ENCODE assay signal across 8 mouse cellular contexts in the genomic region with DNA sequence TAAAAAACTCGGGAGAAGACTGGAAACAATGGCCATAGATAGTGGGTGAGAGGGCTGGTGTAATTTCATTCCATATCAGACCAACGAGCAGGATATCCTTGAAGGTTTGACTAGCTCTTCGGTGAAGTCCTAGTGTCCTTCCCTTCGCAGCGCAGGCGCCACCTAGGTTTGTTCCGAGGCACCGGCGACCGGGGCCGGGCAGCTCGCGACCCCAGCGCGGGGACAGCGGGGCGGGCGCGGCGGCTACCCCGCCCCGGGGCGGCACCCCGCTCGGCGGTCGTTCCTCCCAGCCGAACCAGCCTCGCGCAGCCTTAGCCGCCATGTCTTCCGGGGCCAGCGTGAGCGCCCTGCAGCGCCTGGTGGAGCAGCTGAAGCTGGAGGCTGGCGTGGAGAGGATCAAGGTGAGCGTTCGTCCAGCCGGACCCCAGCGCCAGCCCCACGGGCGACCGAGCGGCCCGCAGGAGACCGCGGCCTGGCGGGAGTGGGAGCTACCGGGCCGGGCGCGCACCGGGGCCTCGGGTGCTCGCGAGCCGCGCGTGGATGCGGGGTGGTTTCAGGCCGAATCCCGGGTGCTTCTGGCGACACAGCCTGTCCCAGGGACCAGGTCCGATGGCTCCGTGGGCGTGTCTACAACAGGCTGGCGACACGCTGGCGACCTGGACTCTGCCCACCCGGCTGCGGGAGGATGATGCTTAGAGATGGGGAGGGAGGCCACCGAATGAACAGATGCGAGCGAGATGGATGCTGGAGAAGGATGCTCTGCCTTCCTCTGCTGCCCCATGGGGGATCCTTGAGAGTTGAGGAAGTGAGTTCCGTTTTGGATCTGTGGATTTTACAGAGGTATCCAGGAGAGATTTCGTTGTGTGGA. TPM values are rescaled to one million over a fixed set of nuclear protein-coding genes. Genes with fewer than 3 reads are reported as not detected.
DNase-seq lines count a peak whose midpoint lies in the region; ATAC-seq lines count a peak whose summit lies in the region.

A gene (plus strand): TSS at position 171 of the 868 bp plus-strand sequence.

- H3K27me3 ChIP-seq in intestine, embryonic 14.5 days (replicated peaks; ENCODE audit: control insufficient read depth, insufficient read depth, low read length): no peaks in the 10 kb centered on the region

- peak within 1 kb of the TSS; percentile 75 for H3K4me3 ChIP-seq in intestine, embryonic 14.5 days (ENCODE audit: low read depth, low read length)

- H3K27ac ChIP-seq in intestine, embryonic 14.5 days (ENCODE audit: low read depth): peak within 1 kb of the TSS; percentile 51; the same call in 1 of the 2 replicates

- ATAC-seq in intestine, embryonic 14.5 days (replicated peaks; ENCODE audit: low FRiP score, low TSS enrichment, low read depth): peak; percentile 83
- peak; percentile 69 for ATAC-seq in megakaryocyte-erythroid progenitor cell, adult 5-6 weeks (replicated peaks; ENCODE audit: low FRiP score, low TSS enrichment, poor library complexity, severe bottlenecking)

- peak within 1 kb of the TSS; percentile 51 for H3K4me2 ChIP-seq in intestine, embryonic 14.5 days (ENCODE audit: low read length)

- WGBS in intestine, embryonic 14.5 days: 13% methylated on average over 76 of the region's 76 CpGs

- 0 out of 2 replicates have a peak, but pooled peaks cover 5% of the 10 kb centered on the region for H3K36me3 ChIP-seq in intestine, embryonic 14.5 days (ENCODE audit: control insufficient read depth, insufficient read depth, low read length)

- intact Hi-C loops in gastrocnemius, postnatal 36 days (cut with DNase I): loop anchor here (5.0 kb wide), 1 partner anchor 33 kb away; a partner anchor contains a TSS
- intact Hi-C loops in left cerebral cortex, postnatal 25 days (cut with DNase I): loop anchor here (5.0 kb wide), 1 partner anchor 33 kb away; a partner anchor contains a TSS

- H3K9ac ChIP-seq in intestine, embryonic 14.5 days (ENCODE audit: low read length): peak within 1 kb of the TSS; percentile 81

- H3K9me3 ChIP-seq in intestine, embryonic 14.5 days (ENCODE audit: control insufficient read depth, low read length): peaks cover 2% of the 10 kb centered on the region; the same call in 1 of the 2 replicates

- no peaks in the 10 kb centered on the region for H3K4me1 ChIP-seq in intestine, embryonic 14.5 days (replicated peaks; ENCODE audit: control insufficient read depth, insufficient read depth, low read length)

- DNase-seq in adrenal gland, postnatal 10 days: peak; percentile 84
- peak; percentile 36 for DNase-seq in embryo, embryonic 11.5 days (ENCODE audit: low read depth, low spot score)
- DNase-seq in gastrocnemius, postnatal 36 days: peak; percentile 31 to 61
- DNase-seq in intestine, embryonic 14.5 days (ENCODE audit: low spot score): peak; percentile 85
- peak; percentile 65 to 76 for DNase-seq in left cerebral cortex, postnatal 25 days (ENCODE audit: low spot score in 2 of 2)
- DNase-seq in right cerebral cortex, postnatal 25 days: peak; percentile 85
- peak; percentile 62 to 64 for DNase-seq in urinary bladder, postnatal 4 days (ENCODE audit: low spot score in 2 of 2)

RNA-seq across cellular contexts. Expression of the gene that starts here (rescaled TPM):
- total RNA-seq in adrenal gland, postnatal 10 days (2021): 10 to 100 TPM; 36.0 to 37.3 TPM
- 1 to 10 TPM; 5.5 to 7.7 TPM for total RNA-seq in gastrocnemius, postnatal 36 days (2021)
- 103 and 130 TPM in 2 replicates for polyA plus RNA-seq in intestine, embryonic 14.5 days (2014; fragmentation: Nextera tagmentation; extraction: Ambion mirVana)
- 10 to 100 TPM; 75.6 to 77.4 TPM for total RNA-seq in left cerebral cortex, postnatal 25 days (2021)
- total RNA-seq in megakaryocyte-erythroid progenitor cell, adult 5-6 weeks (2014; fragmentation: Nextera tagmentation): 82.0 and 100 TPM in 2 replicates
- 58.5 and 65.7 TPM in 2 replicates for total RNA-seq in megakaryocyte-erythroid progenitor cell, adult 5-6 weeks (2017)

Comparison
In these comparisons a context has a peak if more than half of its experiments do, and no peak if none do; other contexts are left out.
1. Peak in every context shown above with its lines: DNase-seq, ATAC-seq, H3K4me3 ChIP-seq and H3K27ac ChIP-seq.
2. RNA of the gene that starts here (total RNA-seq): 58.5 to 100 TPM in megakaryocyte-erythroid progenitor cell, adult 5-6 weeks, 75.6 to 77.4 TPM in left cerebral cortex, postnatal 25 days and 36.0 to 37.3 TPM in adrenal gland, postnatal 10 days; 5.5 to 7.7 TPM in gastrocnemius, postnatal 36 days; every median in the first group is over 4 times any median in the second.